Mouse (Mus musculus): ENCODE data around the gene Slc25a25. TPM values are rescaled to one million over a fixed set of nuclear protein-coding genes. Genes with fewer than 3 reads are reported as not detected.
A peak's percentile ranks its signal among the peaks of the same experiment; 100 is the strongest.
"Not testable (repeated sequence)": the region's sequence is repeated elsewhere in the genome, so short reads cannot be mapped to it uniquely, and the experiment has no call there.

Slc25a25 gene
- polyA plus RNA-seq, 1 experiment from 2014 or later: 15.0 TPM

- H3K9ac ChIP-seq (ENCODE audit: low read depth, low read length): no peak overlapping the region
Observed at GRCm38 (mm10) chr2:32484933-32485332, 33.7 kb upstream of the Slc25a25 start.

GRCm38 (mm10) chr2:32483179-32483875 lies 32.1 kb upstream of the Slc25a25 start:
- no peak overlapping the region for H3K4me2 ChIP-seq (ENCODE audit: low read length)
- H3K27ac ChIP-seq: no peak overlapping the region
- H3K27me3 ChIP-seq (ENCODE audit: insufficient read depth, low read length): no peaks in the 10 kb centered on the region
- peak; percentile 56 for TF ChIP-seq CTCF (IDR thresholded peaks at IDR 0.05; ENCODE audit: low read depth)
- H3K9ac ChIP-seq (ENCODE audit: low read depth, low read length): no peak overlapping the region
- no peaks in the 10 kb centered on the region for H3K36me3 ChIP-seq (ENCODE audit: insufficient read depth, low read length)
- no peaks in the 10 kb centered on the region for H3K4me1 ChIP-seq (replicated peaks; ENCODE audit: insufficient read depth, low read length)
- H3K9me3 ChIP-seq (replicated peaks; ENCODE audit: low read length): no peaks in the 10 kb centered on the region
- 72% methylated on average over 8 of the region's 9 CpGs for WGBS
- no peak for DNase-seq (ENCODE audit: low spot score)
- ATAC-seq (replicated peaks; ENCODE audit: low FRiP score, low read depth): no peak
- H3K4me3 ChIP-seq (replicated peaks; ENCODE audit: low read depth, low read length): no peak overlapping the region

More at GRCm38 (mm10) chr2:32484933-32485332, 33.7 kb upstream of the Slc25a25 start:
- Histone ChIP-seq H3K36me3 (ENCODE audit: insufficient read depth, low read length) (no peaks in the 10 kb centered on the region), H3K4me1 (replicated peaks; ENCODE audit: insufficient read depth, low read length) (no peaks in the 10 kb centered on the region), H3K4me3 (replicated peaks; ENCODE audit: low read depth, low read length) (no peak overlapping the region), H3K4me2 (ENCODE audit: low read length) (no peak overlapping the region), H3K27me3 (ENCODE audit: insufficient read depth, low read length) (no peaks in the 10 kb centered on the region), H3K27ac (peak overlapping the region; percentile 5; the same call in 1 of the 2 replicates), H3K9me3 (replicated peaks; ENCODE audit: low read length) (no peaks in the 10 kb centered on the region)
- ATAC-seq (replicated peaks; ENCODE audit: low FRiP score, low read depth) (peak; percentile 75), DNase-seq (ENCODE audit: low spot score) (no peak)
- TF ChIP-seq CTCF (IDR thresholded peaks at IDR 0.05; ENCODE audit: low read depth): no peak
- 69% methylated on average over 6 of the region's 6 CpGs for WGBS

- no peaks in the 10 kb centered on the region for H3K9me3 ChIP-seq (replicated peaks; ENCODE audit: low read length)
- H3K36me3 ChIP-seq (ENCODE audit: insufficient read depth, low read length): no peaks in the 10 kb centered on the region
- no peak overlapping the region for H3K4me2 ChIP-seq (ENCODE audit: low read length)
- H3K4me3 ChIP-seq (replicated peaks; ENCODE audit: low read depth, low read length): no peak overlapping the region
- no peaks in the 10 kb centered on the region for H3K27me3 ChIP-seq (ENCODE audit: insufficient read depth, low read length)
- no peak for DNase-seq (ENCODE audit: low spot score)
- WGBS: 82% methylated on average over 8 of the region's 8 CpGs
- ATAC-seq (replicated peaks; ENCODE audit: low FRiP score, low read depth): no peak
- no peaks in the 10 kb centered on the region for H3K4me1 ChIP-seq (replicated peaks; ENCODE audit: insufficient read depth, low read length)
- H3K27ac ChIP-seq: no peak overlapping the region
- no peak overlapping the region for H3K9ac ChIP-seq (ENCODE audit: low read depth, low read length)
- no peak for TF ChIP-seq CTCF (IDR thresholded peaks at IDR 0.05; ENCODE audit: low read depth)
Observed at GRCm38 (mm10) chr2:32482351-32482750, 31.1 kb upstream of the Slc25a25 start.

GRCm38 (mm10) chr2:32475361-32475760 lies 24.1 kb upstream of the Slc25a25 start:
- H3K9me3 ChIP-seq (replicated peaks; ENCODE audit: low read length); H3K9ac ChIP-seq (ENCODE audit: low read depth, low read length); H3K4me2 ChIP-seq (ENCODE audit: low read length); H3K4me1 ChIP-seq (replicated peaks; ENCODE audit: insufficient read depth, low read length); H3K36me3 ChIP-seq (ENCODE audit: insufficient read depth, low read length); ATAC-seq (replicated peaks; ENCODE audit: low FRiP score, low read depth); H3K27ac ChIP-seq; H3K27me3 ChIP-seq (ENCODE audit: insufficient read depth, low read length); DNase-seq (ENCODE audit: low spot score); H3K4me3 ChIP-seq (replicated peaks; ENCODE audit: low read depth, low read length): not testable (repeated sequence)
- 100% methylated on average over 3 of the region's 9 CpGs for WGBS

GRCm38 (mm10) chr2:32471681-32472061 lies 20.4 kb upstream of the Slc25a25 start:
- H3K27me3 ChIP-seq (ENCODE audit: insufficient read depth, low read length): no peaks in the 10 kb centered on the region
- H3K4me2 ChIP-seq (ENCODE audit: low read length): no peak overlapping the region
- H3K36me3 ChIP-seq (ENCODE audit: insufficient read depth, low read length): no peaks in the 10 kb centered on the region
- peak; percentile 40 for TF ChIP-seq CTCF (IDR thresholded peaks at IDR 0.05; ENCODE audit: low read depth)
- H3K9me3 ChIP-seq (replicated peaks; ENCODE audit: low read length): no peaks in the 10 kb centered on the region
- H3K9ac ChIP-seq (ENCODE audit: low read depth, low read length): no peak overlapping the region
- no peak overlapping the region for H3K27ac ChIP-seq
- ATAC-seq (replicated peaks; ENCODE audit: low FRiP score, low read depth) (no peak), DNase-seq (ENCODE audit: low spot score) (no peak)
- WGBS: 82% methylated on average over 6 of the region's 6 CpGs
- no peak overlapping the region for H3K4me3 ChIP-seq (replicated peaks; ENCODE audit: low read depth, low read length)
- no peaks in the 10 kb centered on the region for H3K4me1 ChIP-seq (replicated peaks; ENCODE audit: insufficient read depth, low read length)

- TF ChIP-seq CTCF (IDR thresholded peaks at IDR 0.05; ENCODE audit: low read depth): no peak
- Histone ChIP-seq H3K4me3 (replicated peaks; ENCODE audit: low read depth, low read length) (no peak overlapping the region), H3K9me3 (replicated peaks; ENCODE audit: low read length) (no peaks in the 10 kb centered on the region), H3K4me1 (replicated peaks; ENCODE audit: insufficient read depth, low read length) (no peaks in the 10 kb centered on the region), H3K27me3 (ENCODE audit: insufficient read depth, low read length) (no peaks in the 10 kb centered on the region), H3K4me2 (ENCODE audit: low read length) (no peak overlapping the region), H3K27ac (no peak overlapping the region), H3K9ac (ENCODE audit: low read depth, low read length) (no peak overlapping the region), H3K36me3 (ENCODE audit: insufficient read depth, low read length) (no peaks in the 10 kb centered on the region)
- WGBS: 79% methylated on average over 6 of the region's 6 CpGs
- DNase-seq (ENCODE audit: low spot score) (no peak), ATAC-seq (replicated peaks; ENCODE audit: low FRiP score, low read depth) (peak; percentile 61)
Observed at GRCm38 (mm10) chr2:32471001-32471680, 19.9 kb upstream of the Slc25a25 start.
